8 mouse cellular contexts compared by ENCODE assay signal in genomic region chr3:94371637-94372036, GRCm38 (mm10). TPM values are rescaled to one million over a fixed set of nuclear protein-coding genes. Genes with fewer than 3 reads are reported as not detected.
A peak's percentile ranks its signal among the peaks of the same experiment; 100 is the strongest.
DNase-seq lines count a peak whose midpoint lies in the region; ATAC-seq and TF ChIP-seq lines count a peak whose summit lies in the region.

No protein-coding gene starts in this region.

- peak overlapping the region; percentile 39 for H3K4me2 ChIP-seq in forebrain, embryonic 12.5 days
- H3K4me2 ChIP-seq in lung, postnatal 0 days (replicated peaks; ENCODE audit: low read depth, low read length), result peak overlapping the region; percentile 46

- H3K27ac ChIP-seq in forebrain, embryonic 12.5 days, result no peak overlapping the region
- H3K27ac ChIP-seq in lung, postnatal 0 days (ENCODE audit: low read length), result no peak overlapping the region

- intact Hi-C loops in heart, postnatal 14 days (cut with DNase I), result no loop called here

- peak overlapping the region; percentile 46 for H3K4me3 ChIP-seq in megakaryocyte, embryonic 14.5 days (replicated peaks)
- no peak overlapping the region for H3K4me3 ChIP-seq in forebrain, embryonic 12.5 days (replicated peaks)
- 0 out of 2 replicates have a peak overlapping the region, but pooled peaks have one; percentile 10 for H3K4me3 ChIP-seq in lung, postnatal 0 days (ENCODE audit: low read depth, low read length)

- 4% methylated on average over 11 of the region's 11 CpGs for WGBS in forebrain, embryonic 12.5 days
- WGBS in lung, postnatal 0 days, result 2% methylated on average over 11 of the region's 11 CpGs

- DNase-seq in heart, postnatal 14 days, result peak; percentile 83 to 88
- DNase-seq in kidney, postnatal 4 days, result peak; percentile 88 to 94
- DNase-seq in lung, postnatal 0 days (ENCODE audit: low spot score), result peak; percentile 96
- peak; percentile 55 for DNase-seq in right cerebral cortex, postnatal 14 days
- no peak for DNase-seq in natural killer cell, adult 2 months (ENCODE audit: low spot score in 2 of 2)

- peaks cover 21% of the 10 kb centered on the region for H3K4me1 ChIP-seq in megakaryocyte, embryonic 14.5 days
- peaks cover 28% of the 10 kb centered on the region for H3K4me1 ChIP-seq in forebrain, embryonic 12.5 days
- H3K4me1 ChIP-seq in lung, postnatal 0 days (ENCODE audit: insufficient read depth, low read depth, low read length), result no peaks in the 10 kb centered on the region

- 0 out of 2 replicates have a peak overlapping the region, but pooled peaks have one; percentile 4 for H3K9ac ChIP-seq in forebrain, embryonic 12.5 days
- no peak overlapping the region for H3K9ac ChIP-seq in lung, postnatal 0 days (replicated peaks; ENCODE audit: low read depth)

- no peak for ATAC-seq in megakaryocyte, adult 5-6 weeks (ENCODE audit: poor library complexity, severe bottlenecking)
- no peak for ATAC-seq in forebrain, embryonic 12.5 days (ENCODE audit: low FRiP score)
- ATAC-seq in lung, postnatal 0 days, result peak; percentile 88

- H3K27me3 ChIP-seq in megakaryocyte, embryonic 14.5 days (replicated peaks), result peaks cover 56% of the 10 kb centered on the region
- H3K27me3 ChIP-seq in forebrain, embryonic 12.5 days, result peaks cover 21% of the 10 kb centered on the region; the same call in 1 of the 2 replicates
- no peaks in the 10 kb centered on the region for H3K27me3 ChIP-seq in lung, postnatal 0 days (replicated peaks; ENCODE audit: insufficient read depth, low read length)

- no peaks in the 10 kb centered on the region for H3K9me3 ChIP-seq in megakaryocyte, embryonic 14.5 days
- no peaks in the 10 kb centered on the region for H3K9me3 ChIP-seq in forebrain, embryonic 12.5 days
- H3K9me3 ChIP-seq in lung, postnatal 0 days (ENCODE audit: low read length), result no peaks in the 10 kb centered on the region

- no peaks in the 10 kb centered on the region for H3K36me3 ChIP-seq in megakaryocyte, embryonic 14.5 days (replicated peaks; ENCODE audit: low read length)
- H3K36me3 ChIP-seq in forebrain, embryonic 12.5 days (replicated peaks), result no peaks in the 10 kb centered on the region
- no peaks in the 10 kb centered on the region for H3K36me3 ChIP-seq in lung, postnatal 0 days (ENCODE audit: insufficient read depth, low read length)

- TF ChIP-seq CTCF in lung, postnatal 0 days (IDR thresholded peaks at IDR 0.05), result no peak

- TF ChIP-seq EP300 in lung, postnatal 0 days (IDR thresholded peaks at IDR 0.05), result peak; percentile 66; the same call in 1 of the 2 replicates

RNA-seq across cellular contexts. Expression of gene Rorc, which starts 1.0 kb away (rescaled TPM):
- not detected in 2 replicates for polyA plus RNA-seq in megakaryocyte, embryonic 14.5 days (2012; ENCODE audit: insufficient read depth, low replicate concordance)
- 0.16 and 0.55 TPM in 2 replicates for total RNA-seq in megakaryocyte, adult 5-6 weeks (2015)
- total RNA-seq in megakaryocyte, adult 5-6 weeks (2017), result 0.18 and 0.45 TPM in 2 replicates
- polyA plus RNA-seq in forebrain, embryonic 12.5 days (2016; fragmentation: Nextera tagmentation; extraction: Ambion mirVana), result 1.3 and 2.0 TPM in 2 replicates
- 10 to 100 TPM; 29.6 to 33.1 TPM for total RNA-seq in heart, postnatal 14 days (2021)
- 5.6 and 7.4 TPM in 2 replicates for polyA plus RNA-seq in lung, postnatal 0 days (2015; fragmentation: Nextera tagmentation; extraction: Ambion mirVana)

RNA-seq across cellular contexts. Expression of gene C2cd4d, which starts 9.4 kb away (rescaled TPM):
- not detected in 2 replicates for polyA plus RNA-seq in megakaryocyte, embryonic 14.5 days (2012; ENCODE audit: insufficient read depth, low replicate concordance)
- total RNA-seq in megakaryocyte, adult 5-6 weeks (2015), result not detected in 2 replicates
- total RNA-seq in megakaryocyte, adult 5-6 weeks (2017), result not detected in 2 replicates
- 0.87 and 1.8 TPM in 2 replicates for polyA plus RNA-seq in forebrain, embryonic 12.5 days (2016; fragmentation: Nextera tagmentation; extraction: Ambion mirVana)
- total RNA-seq in heart, postnatal 14 days (2021), result under 1 TPM in 1 of 2 experiments, not detected in 1; 0.29 TPM
- 0.29 and 0.76 TPM in 2 replicates for polyA plus RNA-seq in lung, postnatal 0 days (2015; fragmentation: Nextera tagmentation; extraction: Ambion mirVana)

RNA-seq across cellular contexts. Expression of gene Lingo4, which starts 26.7 kb away (rescaled TPM):
- polyA plus RNA-seq in megakaryocyte, embryonic 14.5 days (2012; ENCODE audit: insufficient read depth, low replicate concordance), result not detected in 2 replicates
- total RNA-seq in megakaryocyte, adult 5-6 weeks (2015), result not detected in 2 replicates
- total RNA-seq in megakaryocyte, adult 5-6 weeks (2017), result not detected in 2 replicates
- 0.78 and 0.82 TPM in 2 replicates for polyA plus RNA-seq in forebrain, embryonic 12.5 days (2016; fragmentation: Nextera tagmentation; extraction: Ambion mirVana)
- total RNA-seq in heart, postnatal 14 days (2021), result under 1 TPM; 0.14 to 0.37 TPM
- 0.26 and 0.42 TPM in 2 replicates for polyA plus RNA-seq in lung, postnatal 0 days (2015; fragmentation: Nextera tagmentation; extraction: Ambion mirVana)

RNA-seq across cellular contexts. Expression of gene Them5, which starts 29.7 kb away (rescaled TPM):
- not detected in 2 replicates for polyA plus RNA-seq in megakaryocyte, embryonic 14.5 days (2012; ENCODE audit: insufficient read depth, low replicate concordance)
- total RNA-seq in megakaryocyte, adult 5-6 weeks (2015), result not detected in 2 replicates
- total RNA-seq in megakaryocyte, adult 5-6 weeks (2017), result not detected in 2 replicates
- polyA plus RNA-seq in forebrain, embryonic 12.5 days (2016; fragmentation: Nextera tagmentation; extraction: Ambion mirVana), result 0.31 and 0.32 TPM in 2 replicates
- total RNA-seq in heart, postnatal 14 days (2021), result not detected
- 2.9 and 3.2 TPM in 2 replicates for polyA plus RNA-seq in lung, postnatal 0 days (2015; fragmentation: Nextera tagmentation; extraction: Ambion mirVana)

RNA-seq across cellular contexts. Expression of gene Tdrkh, which starts 41.4 kb away (rescaled TPM):
- polyA plus RNA-seq in megakaryocyte, embryonic 14.5 days (2012; ENCODE audit: insufficient read depth, low replicate concordance), result 2.8 TPM in 1 of 2 replicates, not detected in the other
- 2.2 and 4.8 TPM in 2 replicates for total RNA-seq in megakaryocyte, adult 5-6 weeks (2015)
- total RNA-seq in megakaryocyte, adult 5-6 weeks (2017), result 1.1 and 4.3 TPM in 2 replicates
- 67.2 and 67.8 TPM in 2 replicates for polyA plus RNA-seq in forebrain, embryonic 12.5 days (2016; fragmentation: Nextera tagmentation; extraction: Ambion mirVana)
- total RNA-seq in heart, postnatal 14 days (2021), result 1 to 10 TPM; 3.8 to 4.8 TPM
- polyA plus RNA-seq in lung, postnatal 0 days (2015; fragmentation: Nextera tagmentation; extraction: Ambion mirVana), result 2.1 and 4.7 TPM in 2 replicates

Comparison
In these comparisons a context has a peak if more than half of its experiments do, and no peak if none do; other contexts are left out.
1. DNase-seq: peak in heart, postnatal 14 days (2 of 2), kidney, postnatal 4 days (2 of 2), lung, postnatal 0 days (single experiment) and right cerebral cortex, postnatal 14 days (single experiment); none in natural killer cell, adult 2 months (0 of 2).